In the genomic region with DNA sequence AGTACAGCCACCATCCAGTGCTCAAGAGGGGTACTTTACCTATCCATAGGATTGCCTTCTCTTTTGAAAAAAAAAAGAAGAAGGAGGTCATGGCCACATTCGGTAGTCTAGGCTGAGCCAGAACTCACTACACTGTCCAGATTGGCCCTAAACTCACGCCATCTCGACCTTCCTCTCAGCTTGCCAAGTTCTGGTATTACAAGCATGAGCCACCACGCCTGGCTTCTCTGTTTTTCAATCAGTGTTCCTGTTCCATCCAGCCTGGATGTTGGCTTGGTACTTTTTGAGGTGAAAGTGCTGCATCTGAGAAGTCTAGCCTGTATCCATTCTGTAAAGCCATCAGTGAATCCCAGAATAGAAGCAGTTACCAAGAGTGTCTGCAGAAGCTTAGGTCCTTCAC, we compare ENCODE assay signal across 26 mouse cellular contexts. TPM values are rescaled to one million over a fixed set of nuclear protein-coding genes. Genes with fewer than 3 reads are reported as not detected.
DNase-seq lines count a peak whose midpoint lies in the region; ATAC-seq and TF ChIP-seq lines count a peak whose summit lies in the region.
"Had no signal": no experiment of that assay in that cellular context is flagged by ENCODE, and none has a peak within 500 bp of the region (broad histone marks: within the 10 kb centered on the region; RNA-seq: fewer than 3 reads in every experiment).

No protein-coding gene starts in this region.

- peaks cover 10% of the 10 kb centered on the region; the same call in 1 of the 2 replicates for H3K4me1 ChIP-seq in heart, embryonic 10.5 days
- peaks cover 25% of the 10 kb centered on the region for H3K4me1 ChIP-seq in liver, adult 2 months (ENCODE audit: control insufficient read depth, insufficient read depth, low read length)
- H3K4me1 ChIP-seq in liver, embryonic 12.5 days: peaks cover 25% of the 10 kb centered on the region
- peaks cover 22% of the 10 kb centered on the region for H3K4me1 ChIP-seq in midbrain, embryonic 13.5 days (replicated peaks)

- H3K79me2 ChIP-seq in liver, adult 2 months (ENCODE audit: control insufficient read depth, insufficient read depth, low read length): peaks cover 27% of the 10 kb centered on the region; the same call in 1 of the 2 replicates

- H3K27ac ChIP-seq in heart, embryonic 10.5 days: no peak overlapping the region
- peak overlapping the region; percentile 85 for H3K27ac ChIP-seq in liver, adult 2 months (replicated peaks; ENCODE audit: insufficient read depth, low read depth, low read length)
- H3K27ac ChIP-seq in liver, embryonic 12.5 days: no peak overlapping the region
- H3K27ac ChIP-seq in midbrain, embryonic 13.5 days: no peak overlapping the region
- H3K27ac ChIP-seq: embryonic facial prominence, embryonic 13.5 days; forebrain, embryonic 12.5 days; hindbrain, embryonic 10.5 days; hindbrain, embryonic 14.5 days had no signal

- no peak for TF ChIP-seq POLR2A in liver, adult 2 months (IDR thresholded peaks at IDR 0.05; ENCODE audit: extremely low read depth, insufficient read depth, low read length)

- WGBS in heart, embryonic 10.5 days: 89% methylated on average over 4 of the region's 4 CpGs
- 31% methylated on average over 4 of the region's 4 CpGs for WGBS in liver, adult 2 months
- 73% methylated on average over 4 of the region's 4 CpGs for WGBS in liver, embryonic 12.5 days (ENCODE audit: insufficient replicate concordance)
- 96% methylated on average over 4 of the region's 4 CpGs for WGBS in midbrain, embryonic 13.5 days

- H3K36me3 ChIP-seq in heart, embryonic 10.5 days: peaks cover 57% of the 10 kb centered on the region
- H3K36me3 ChIP-seq in liver, adult 2 months (ENCODE audit: control insufficient read depth, insufficient read depth, low read length): peaks cover 46% of the 10 kb centered on the region
- peaks cover 58% of the 10 kb centered on the region for H3K36me3 ChIP-seq in liver, embryonic 12.5 days
- peaks cover 42% of the 10 kb centered on the region for H3K36me3 ChIP-seq in midbrain, embryonic 13.5 days

- H3K9ac ChIP-seq in liver, adult 2 months (ENCODE audit: low read depth, low read length): peak overlapping the region; percentile 34; the same call in 1 of the 2 replicates
- no peak overlapping the region for H3K9ac ChIP-seq in liver, embryonic 12.5 days
- H3K9ac ChIP-seq in midbrain, embryonic 13.5 days (replicated peaks): no peak overlapping the region
- H3K9ac ChIP-seq: embryonic facial prominence, embryonic 13.5 days; forebrain, embryonic 12.5 days; heart, embryonic 12.5 days; hindbrain, embryonic 14.5 days had no signal

- no peak overlapping the region for H3K4me3 ChIP-seq in heart, embryonic 10.5 days
- no peak overlapping the region for H3K4me3 ChIP-seq in liver, adult 2 months (ENCODE audit: insufficient read depth, low read depth, low read length)
- H3K4me3 ChIP-seq in liver, embryonic 12.5 days: no peak overlapping the region
- no peak overlapping the region for H3K4me3 ChIP-seq in midbrain, embryonic 13.5 days (replicated peaks)
- H3K4me3 ChIP-seq: embryonic facial prominence, embryonic 13.5 days; forebrain, embryonic 12.5 days; heart, embryonic 12.5 days; hindbrain, embryonic 10.5 days had no signal

- DNase-seq in heart, embryonic 10.5 days (ENCODE audit: low spot score): peak; percentile 16
- DNase-seq in heart, adult 8-10 months (ENCODE audit: low spot score): no peak
- DNase-seq in liver, adult 2 months (ENCODE audit: extremely low read depth, low read depth, low spot score): peak; percentile 86
- DNase-seq in adipocyte (ENCODE audit: low spot score): peak; percentile 52
- no peak for DNase-seq in yolk sac, embryonic 10.5 days (ENCODE audit: low spot score)
- DNase-seq: adrenal gland, postnatal 10 days; B cell, adult 2 months; cerebellum, adult 11-12 months; cerebellum, adult 9-10 months; cerebellum, postnatal 25 days; gastrocnemius, postnatal 10 days; heart, adult 18-20 months had no signal

- no peak for TF ChIP-seq CTCF in liver, adult 2 months (IDR thresholded peaks at IDR 0.05; ENCODE audit: low read depth, low read length)

- no peak overlapping the region for H3K4me2 ChIP-seq in liver, embryonic 12.5 days
- no peak overlapping the region for H3K4me2 ChIP-seq in midbrain, embryonic 13.5 days (replicated peaks)
- H3K4me2 ChIP-seq: embryonic facial prominence, embryonic 13.5 days; forebrain, embryonic 12.5 days; heart, embryonic 12.5 days; hindbrain, embryonic 14.5 days had no signal

- H3K9me3 ChIP-seq in heart, embryonic 10.5 days: no peaks in the 10 kb centered on the region
- H3K9me3 ChIP-seq in liver, embryonic 12.5 days (replicated peaks): no peaks in the 10 kb centered on the region
- no peaks in the 10 kb centered on the region for H3K9me3 ChIP-seq in midbrain, embryonic 13.5 days
- H3K9me3 ChIP-seq: embryonic facial prominence, embryonic 13.5 days; forebrain, embryonic 12.5 days; G1E; heart, embryonic 12.5 days; hindbrain, embryonic 10.5 days had no signal

- no peak for ATAC-seq in liver, embryonic 12.5 days
- ATAC-seq in midbrain, embryonic 13.5 days: no peak
- ATAC-seq: CD4-positive, CD25-positive, alpha-beta regulatory T cell, adult 4 months; forebrain, embryonic 16.5 days had no signal

- H3K27me3 ChIP-seq in heart, embryonic 10.5 days (ENCODE audit: insufficient read depth, poor library complexity, severe bottlenecking): no peaks in the 10 kb centered on the region
- no peaks in the 10 kb centered on the region for H3K27me3 ChIP-seq in liver, adult 2 months (ENCODE audit: control insufficient read depth, insufficient read depth, low read length)
- peaks cover 4% of the 10 kb centered on the region; the same call in 1 of the 2 replicates for H3K27me3 ChIP-seq in liver, embryonic 12.5 days (replicated peaks)
- no peaks in the 10 kb centered on the region; the same call in 1 of the 2 replicates for H3K27me3 ChIP-seq in midbrain, embryonic 13.5 days
- H3K27me3 ChIP-seq: embryonic facial prominence, embryonic 13.5 days had no signal

RNA-seq across cellular contexts. Expression of gene Lap3, which starts 3.3 kb away (rescaled TPM):
- 96.1 and 96.5 TPM in 2 replicates for polyA plus RNA-seq in heart, embryonic 10.5 days (2016; fragmentation: Nextera tagmentation; extraction: Ambion mirVana)
- total RNA-seq in heart, adult 8-10 months (2022): 100 to 1,000 TPM; 103 to 108 (median 108) TPM
- total RNA-seq in liver, adult 2 months (2014; rRNA removed): 300 and 328 TPM in 2 replicates
- 92.9 and 108 TPM in 2 replicates for polyA plus RNA-seq in liver, adult 2 months (2012; rRNA removed)
- polyA plus RNA-seq in liver, embryonic 12.5 days (2016; fragmentation: Nextera tagmentation; extraction: Ambion mirVana): 67.2 and 69.0 TPM in 2 replicates
- 36.7 and 40.0 TPM in 2 replicates for polyA plus RNA-seq in midbrain, embryonic 13.5 days (2015; fragmentation: Nextera tagmentation; extraction: Ambion mirVana)

RNA-seq across cellular contexts. Expression of gene Med28, which starts 23.6 kb away (rescaled TPM):
- 229 and 242 TPM in 2 replicates for polyA plus RNA-seq in heart, embryonic 10.5 days (2016; fragmentation: Nextera tagmentation; extraction: Ambion mirVana)
- total RNA-seq in heart, adult 8-10 months (2022): 10 to 100 TPM; 57.0 to 63.5 (median 57.4) TPM
- total RNA-seq in liver, adult 2 months (2014; rRNA removed): 27.2 and 39.1 TPM in 2 replicates
- polyA plus RNA-seq in liver, adult 2 months (2012; rRNA removed): 43.3 and 44.8 TPM in 2 replicates
- 138 TPM in 2 replicates for polyA plus RNA-seq in liver, embryonic 12.5 days (2016; fragmentation: Nextera tagmentation; extraction: Ambion mirVana)
- polyA plus RNA-seq in midbrain, embryonic 13.5 days (2015; fragmentation: Nextera tagmentation; extraction: Ambion mirVana): 293 and 294 TPM in 2 replicates

RNA-seq across cellular contexts. Expression of gene Clrn2, which starts 42.9 kb away (rescaled TPM):
- polyA plus RNA-seq in heart, embryonic 10.5 days (2016; fragmentation: Nextera tagmentation; extraction: Ambion mirVana): not detected in 2 replicates
- total RNA-seq in heart, adult 8-10 months (2022): not detected
- total RNA-seq in liver, adult 2 months (2014; rRNA removed): not detected in 2 replicates
- polyA plus RNA-seq in liver, adult 2 months (2012; rRNA removed): not detected in 2 replicates
- not detected in 2 replicates for polyA plus RNA-seq in liver, embryonic 12.5 days (2016; fragmentation: Nextera tagmentation; extraction: Ambion mirVana)
- 0.64 TPM in 1 of 2 replicates, not detected in the other for polyA plus RNA-seq in midbrain, embryonic 13.5 days (2015; fragmentation: Nextera tagmentation; extraction: Ambion mirVana)
- total RNA-seq: adrenal gland, postnatal 10 days; adrenal gland, postnatal 4 days; gastrocnemius, postnatal 10 days; gastrocnemius, postnatal 4 days; heart, adult 18-20 months; heart, postnatal 25 days had no signal
- polyA plus RNA-seq: CD4-positive, CD25-positive, alpha-beta regulatory T cell, adult 4 months; embryonic facial prominence, embryonic 13.5 days; forebrain, embryonic 12.5 days; forebrain, embryonic 16.5 days; G1E; heart, embryonic 12.5 days; heart, embryonic 16.5 days had no signal

RNA-seq across cellular contexts. Expression of gene Qdpr, which starts 46.4 kb away (rescaled TPM):
- polyA plus RNA-seq in heart, embryonic 10.5 days (2016; fragmentation: Nextera tagmentation; extraction: Ambion mirVana): 110 and 116 TPM in 2 replicates
- 10 to 100 TPM; 82.6 to 94.5 (median 91.0) TPM for total RNA-seq in heart, adult 8-10 months (2022)
- 640 and 691 TPM in 2 replicates for total RNA-seq in liver, adult 2 months (2014; rRNA removed)
- 491 and 636 TPM in 2 replicates for polyA plus RNA-seq in liver, adult 2 months (2012; rRNA removed)
- polyA plus RNA-seq in liver, embryonic 12.5 days (2016; fragmentation: Nextera tagmentation; extraction: Ambion mirVana): 74.1 and 77.6 TPM in 2 replicates
- 116 and 119 TPM in 2 replicates for polyA plus RNA-seq in midbrain, embryonic 13.5 days (2015; fragmentation: Nextera tagmentation; extraction: Ambion mirVana)

Comparison
In these comparisons a context has a peak if more than half of its experiments do, and no peak if none do; other contexts are left out.
1. DNase-seq: peak in heart, embryonic 10.5 days (single experiment), liver, adult 2 months (single experiment) and adipocyte (single experiment); none in heart, adult 8-10 months (single experiment) and yolk sac, embryonic 10.5 days (single experiment).